Mouse (Mus musculus) lung, postnatal 0 days (tissue): ENCODE results near the gene Phf2.

Experiments
- CTCF ChIP-seq: IDR thresholded peaks from 2 replicates; pipeline ENCODE4 v1.5.1; 2016; ENCODE audit warnings: antibody characterized with exemption, mild to moderate bottlenecking
- EP300 ChIP-seq: IDR thresholded peaks from 2 replicates; pipeline ENCODE4 v1.6.1; 2016; ENCODE audit warnings: antibody characterized with exemption, mild to moderate bottlenecking, control low read depth

DNA sequence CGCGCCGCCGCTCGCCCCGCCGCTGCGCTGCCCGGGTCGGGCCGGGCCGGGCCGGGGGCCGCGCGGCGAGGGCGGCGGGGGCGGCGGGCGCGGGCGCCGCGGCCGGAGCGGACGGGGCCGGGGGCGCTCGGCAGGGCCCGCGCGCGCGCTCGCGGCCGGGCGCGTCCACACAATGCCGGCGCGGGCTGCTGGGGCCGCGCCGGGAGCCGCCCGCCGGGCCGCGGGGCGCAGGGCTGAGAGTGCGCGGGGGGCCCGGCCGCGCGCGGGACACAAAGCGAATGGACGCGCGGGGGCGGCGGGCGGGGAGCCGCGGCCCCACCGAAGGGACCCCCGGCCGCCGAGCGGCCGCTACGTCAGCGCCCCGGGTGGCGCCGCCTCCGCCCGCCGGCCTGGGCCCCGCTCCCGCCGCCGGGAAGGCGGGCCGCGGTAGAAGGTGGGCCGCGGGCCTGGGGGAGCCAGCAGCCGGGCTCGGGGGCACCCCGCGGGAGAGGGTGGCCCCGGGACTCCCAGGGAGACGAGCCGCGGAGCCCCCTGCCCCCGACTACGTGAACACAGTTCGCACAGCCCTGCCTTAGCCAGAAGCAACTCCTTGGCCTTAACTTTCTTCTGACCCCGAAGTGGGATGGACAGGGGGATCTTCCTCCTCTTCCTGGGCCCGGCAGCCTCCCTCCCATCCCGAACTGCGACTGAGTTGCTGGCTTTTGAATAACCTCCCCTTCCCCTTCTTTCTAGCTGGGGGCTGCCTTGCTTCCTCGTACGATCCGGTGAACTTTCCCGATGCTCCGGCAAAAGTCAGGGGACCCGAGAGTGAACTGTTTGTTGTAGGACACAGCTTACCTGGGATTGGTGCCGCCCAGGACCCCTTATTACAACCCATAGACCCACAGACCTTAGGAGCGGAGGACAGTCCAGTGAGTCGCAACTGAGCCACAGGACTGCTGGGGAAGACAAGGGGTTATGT lies at the start of gene Phf2:
- TF ChIP-seq CTCF (no peak), EP300 (no peak)
